In genomic region chr5:106694683-106695082, GRCm38 (mm10) we compare ENCODE assay signal across 8 mouse cellular contexts. TPM values are rescaled to one million over a fixed set of nuclear protein-coding genes. Genes with fewer than 3 reads are reported as not detected.
DNase-seq lines count a peak whose midpoint lies in the region; ATAC-seq and TF ChIP-seq lines count a peak whose summit lies in the region.

No protein-coding gene starts in this region.

- peaks cover 4 to 30% of the 10 kb centered on the region in 2 experiments for H3K36me3 ChIP-seq in CH12.LX (replicated peaks in 1 of 2; ENCODE audit: control insufficient read depth in 1 of 2, insufficient read depth in 1 of 2, low read length in 1 of 2)
- H3K36me3 ChIP-seq in hindbrain, embryonic 10.5 days = peaks cover 36% of the 10 kb centered on the region
- H3K36me3 ChIP-seq in liver, embryonic 16.5 days (ENCODE audit: control insufficient read depth, insufficient read depth) = no peaks in the 10 kb centered on the region; the same call in 1 of the 2 replicates

- no peaks in the 10 kb centered on the region for H3K27me3 ChIP-seq in CH12.LX (replicated peaks)
- no peaks in the 10 kb centered on the region for H3K27me3 ChIP-seq in hindbrain, embryonic 10.5 days (ENCODE audit: insufficient read depth, poor library complexity, severe bottlenecking)
- no peaks in the 10 kb centered on the region for H3K27me3 ChIP-seq in liver, embryonic 16.5 days (ENCODE audit: control insufficient read depth, insufficient read depth, low read depth, low read length)

- intact Hi-C loops in gastrocnemius, adult 2 months (cut with DNase I) = no loop called here

- no peak for DNase-seq in gastrocnemius, adult 2 months
- DNase-seq in gastrocnemius, adult 18-20 months (ENCODE audit: low spot score) = no peak
- DNase-seq in CH12.LX (ENCODE audit: extremely low read depth) = no peak
- no peak for DNase-seq in hindbrain, embryonic 10.5 days (ENCODE audit: low spot score)
- no peak for DNase-seq in thymus, postnatal 36 days
- DNase-seq in ovary, adult 18-20 months (ENCODE audit: low spot score) = no peak
- DNase-seq in frontal cortex, adult 2 months (ENCODE audit: extremely low spot score in 1 of 2, low spot score in 1 of 2) = no peak

- H3K4me2 ChIP-seq in CH12.LX (ENCODE audit: insufficient read depth, low read depth, poor library complexity, severe bottlenecking) = peak overlapping the region; percentile 96; the same call in 1 of the 2 replicates
- peak overlapping the region; percentile 69 for H3K4me2 ChIP-seq in liver, embryonic 16.5 days (ENCODE audit: low read depth, low read length)

- H3K4me1 ChIP-seq in CH12.LX (ENCODE audit: control insufficient read depth in 1 of 2, insufficient read depth in 2 of 2) = peaks cover 2 to 38% of the 10 kb centered on the region in 2 experiments; a peak in 3 of 4 replicates
- peaks cover 28% of the 10 kb centered on the region for H3K4me1 ChIP-seq in hindbrain, embryonic 10.5 days (replicated peaks)
- peaks cover 14% of the 10 kb centered on the region for H3K4me1 ChIP-seq in liver, embryonic 16.5 days (ENCODE audit: control insufficient read depth, low read depth, low read length)

- dilution Hi-C loops in CH12.LX (cut with MboI; ENCODE audit: extremely low pct_ligation_motif_present, extremely low pct_unique_long_range_greater_than_20kb, low sequenced_read_pairs) = no loop called here

- H3K27ac ChIP-seq in gastrocnemius, adult 2 months = 0 out of 2 replicates have a peak overlapping the region, but pooled peaks have one; percentile 98
- no peak overlapping the region for H3K27ac ChIP-seq in CH12.LX (ENCODE audit: insufficient read depth, low read depth)
- 0 out of 2 replicates have a peak overlapping the region, but pooled peaks have one; percentile 100 for H3K27ac ChIP-seq in hindbrain, embryonic 10.5 days
- 0 out of 2 replicates have a peak overlapping the region, but pooled peaks have one; percentile 41 for H3K27ac ChIP-seq in liver, embryonic 16.5 days (ENCODE audit: low read length)

- ATAC-seq in liver, embryonic 16.5 days (ENCODE audit: low read depth) = no peak

- no peak for TF ChIP-seq CTCF in gastrocnemius, adult 2 months (IDR thresholded peaks at IDR 0.05)
- no peak for TF ChIP-seq CTCF in CH12.LX (conservative IDR thresholded peaks at IDR 0.05 in 1 of 2, IDR thresholded peaks at IDR 0.05 in 1 of 2; ENCODE audit: low read depth in 2 of 2, low read length in 2 of 2)

- H3K4me3 ChIP-seq in gastrocnemius, adult 2 months = peak overlapping the region; percentile 85
- H3K4me3 ChIP-seq in CH12.LX (replicated peaks in 1 of 3; ENCODE audit: low read depth in 2 of 3, low read length in 2 of 3, poor library complexity in 1 of 3) = peak overlapping the region in 1 of 3 experiments; percentile 86
- peak overlapping the region; percentile 69 for H3K4me3 ChIP-seq in hindbrain, embryonic 10.5 days
- peak overlapping the region; percentile 93; the same call in 1 of the 2 replicates for H3K4me3 ChIP-seq in liver, embryonic 16.5 days (ENCODE audit: low read depth, low read length)

- peaks cover 36% of the 10 kb centered on the region for H3K79me2 ChIP-seq in CH12.LX (replicated peaks; ENCODE audit: control insufficient read depth, extremely low read depth, insufficient read depth, poor library complexity, severe bottlenecking)

- TF ChIP-seq POLR2A in CH12.LX (IDR thresholded peaks at IDR 0.05; ENCODE audit: low read depth, low read length) = no peak

- no peak for TF ChIP-seq EP300 in CH12.LX (IDR thresholded peaks at IDR 0.05; ENCODE audit: low read length)

- 100% methylated on average over 1 of the region's 1 CpGs for WGBS in hindbrain, embryonic 10.5 days
- 100% methylated on average over 1 of the region's 1 CpGs for WGBS in liver, embryonic 16.5 days (ENCODE audit: insufficient replicate concordance)

- peak overlapping the region; percentile 82 for H3K9ac ChIP-seq in CH12.LX (ENCODE audit: insufficient read depth, low read depth)
- peak overlapping the region; percentile 99; the same call in 1 of the 2 replicates for H3K9ac ChIP-seq in liver, embryonic 16.5 days (ENCODE audit: low read depth, low read length)

- no peaks in the 10 kb centered on the region for H3K9me3 ChIP-seq in CH12.LX (replicated peaks; ENCODE audit: low read length)
- no peaks in the 10 kb centered on the region for H3K9me3 ChIP-seq in hindbrain, embryonic 10.5 days
- H3K9me3 ChIP-seq in liver, embryonic 16.5 days (replicated peaks; ENCODE audit: control insufficient read depth, low read length) = no peaks in the 10 kb centered on the region

- in situ Hi-C loops in CH12.LX (cut with MboI; ENCODE audit: low pct_ligation_motif_present, low pct_unique_long_range_greater_than_20kb, low sequenced_read_pairs) = no loop called here

- TF ChIP-seq RAD21 in CH12.LX (IDR thresholded peaks at IDR 0.05; ENCODE audit: low read depth, low read length) = no peak

TF ChIP-seq in CH12.LX, 34 proteins besides CTCF, POLR2A, EP300 and RAD21:
- TF ChIP-seq JUN (IDR thresholded peaks at IDR 0.05; ENCODE audit: insufficient read depth, low read depth, low read length) = no peak
- TF ChIP-seq ZC3H11A (IDR thresholded peaks at IDR 0.05; ENCODE audit: low read depth, low read length) = no peak
- TF ChIP-seq CHD1 (IDR thresholded peaks at IDR 0.05; ENCODE audit: low read depth, low read length) = no peak
- no peak for TF ChIP-seq IRF4 (IDR thresholded peaks at IDR 0.05; ENCODE audit: low read depth, low read length)
- TF ChIP-seq MEF2A (IDR thresholded peaks at IDR 0.05; ENCODE audit: borderline replicate concordance, low read depth, low read length) = no peak
- TF ChIP-seq ZNF384 (IDR thresholded peaks at IDR 0.05; ENCODE audit: low read depth, low read length) = no peak
- TF ChIP-seq UBTF (IDR thresholded peaks at IDR 0.05; ENCODE audit: low read depth, low read length) = no peak
- no peak for TF ChIP-seq BHLHE40 (IDR thresholded peaks at IDR 0.05; ENCODE audit: low read depth, low read length)
- no peak for TF ChIP-seq ELF1 (IDR thresholded peaks at IDR 0.05; ENCODE audit: low read depth, low read length)
- TF ChIP-seq ZKSCAN1 (IDR thresholded peaks at IDR 0.05; ENCODE audit: borderline replicate concordance, low read depth, low read length) = no peak
- TF ChIP-seq USF2 (conservative IDR thresholded peaks at IDR 0.05; ENCODE audit: low read depth, low read length) = no peak
- TF ChIP-seq GABPA (IDR thresholded peaks at IDR 0.05; ENCODE audit: insufficient replicate concordance, low read depth, low read length) = no peak
- no peak for TF ChIP-seq MAFK (IDR thresholded peaks at IDR 0.05; ENCODE audit: insufficient replicate concordance, low read length)
- no peak for TF ChIP-seq TBP (conservative IDR thresholded peaks at IDR 0.05; ENCODE audit: low read depth, low read length)
- no peak for TF ChIP-seq ZMIZ1 (IDR thresholded peaks at IDR 0.05; ENCODE audit: low read depth, low read length)
- no peak for TF ChIP-seq MXI1 (IDR thresholded peaks at IDR 0.05; ENCODE audit: low read depth, low read length)
- TF ChIP-seq MAZ (IDR thresholded peaks at IDR 0.05; ENCODE audit: low read depth, low read length) = no peak

RNA-seq across cellular contexts. Expression of gene Zfp644, which starts 2.4 kb away (rescaled TPM):
- total RNA-seq in gastrocnemius, adult 2 months (2021) = 10 to 100 TPM; 51.2 to 55.7 TPM
- total RNA-seq in gastrocnemius, adult 18-20 months (2021) = 10 to 100 TPM; 47.2 to 48.8 TPM
- total RNA-seq in CH12.LX (2012; rRNA removed) = 15.1 and 19.2 TPM in 2 replicates
- total RNA-seq in CH12.LX (2014; rRNA removed) = 28.7 and 32.4 TPM in 2 replicates
- 15.4 and 17.7 TPM in 2 replicates for polyA plus RNA-seq in CH12.LX (2012; ENCODE audit: insufficient read length, low read depth)
- 55.1 and 59.0 TPM in 2 replicates for polyA plus RNA-seq in hindbrain, embryonic 10.5 days (2016; fragmentation: Nextera tagmentation; extraction: Ambion mirVana)
- 15.0 and 15.8 TPM in 2 replicates for polyA plus RNA-seq in liver, embryonic 16.5 days (2015; fragmentation: Nextera tagmentation; extraction: Ambion mirVana)
- polyA plus RNA-seq in frontal cortex, adult 2 months (2012; rRNA removed) = 38.7 and 41.3 TPM in 2 replicates
